Mouse (Mus musculus): ENCODE data around the gene Apoc4.

Apoc4 gene

DNA sequence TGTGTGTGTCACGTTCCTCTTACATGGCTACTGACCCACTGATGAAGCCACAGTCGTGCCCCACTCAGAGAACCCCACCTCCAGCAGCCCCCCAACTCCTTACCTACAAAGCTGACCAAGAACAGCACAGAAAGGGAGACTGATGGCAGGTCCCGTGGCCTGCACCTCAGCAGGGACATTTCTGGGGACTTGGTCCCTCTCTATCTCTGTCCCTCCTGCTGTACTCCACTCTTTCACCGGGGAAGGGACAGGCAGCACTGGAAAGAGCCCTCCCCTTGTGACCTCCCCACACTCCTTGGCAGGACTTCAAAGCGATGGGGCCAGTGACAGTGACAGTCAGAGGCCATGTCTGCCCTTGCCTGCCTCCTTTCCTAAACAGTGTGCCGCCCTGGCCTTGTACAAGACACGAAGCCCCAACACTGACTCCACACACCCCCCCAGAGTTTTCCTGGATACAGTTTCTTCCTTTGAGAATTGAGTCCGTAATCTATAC is at the start of gene Apoc4, which contains the start of gene Gm44805:
Gene Apoc4 (minus strand): TSS at position 278 of the 493 bp plus-strand sequence.
Gene Gm44805 (minus strand): TSS at position 222 of the 493 bp plus-strand sequence.
- DNase-seq, result no peak

DNA sequence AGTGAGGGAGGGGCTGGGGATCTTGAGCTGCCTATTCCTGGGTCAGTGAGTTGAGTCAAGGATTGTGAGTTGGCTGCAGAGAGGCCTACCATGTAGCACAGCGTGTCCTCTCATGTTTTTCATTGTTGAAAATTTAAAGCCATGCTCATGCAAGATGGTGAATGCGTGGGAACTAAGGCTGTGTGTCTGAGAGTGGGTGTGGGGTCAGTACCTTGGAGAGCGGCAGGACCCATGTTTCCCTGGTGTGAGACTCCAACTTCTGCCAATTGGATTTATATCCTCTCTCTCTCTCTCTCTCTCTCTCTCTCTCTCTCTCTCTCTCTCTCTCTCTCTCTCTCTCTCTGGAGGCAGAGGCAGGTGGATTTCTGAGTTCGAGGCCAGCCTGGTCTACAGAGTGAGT is 45.3 kb upstream of the Apoc4 start:
- peak; percentile 34 for DNase-seq

DNA sequence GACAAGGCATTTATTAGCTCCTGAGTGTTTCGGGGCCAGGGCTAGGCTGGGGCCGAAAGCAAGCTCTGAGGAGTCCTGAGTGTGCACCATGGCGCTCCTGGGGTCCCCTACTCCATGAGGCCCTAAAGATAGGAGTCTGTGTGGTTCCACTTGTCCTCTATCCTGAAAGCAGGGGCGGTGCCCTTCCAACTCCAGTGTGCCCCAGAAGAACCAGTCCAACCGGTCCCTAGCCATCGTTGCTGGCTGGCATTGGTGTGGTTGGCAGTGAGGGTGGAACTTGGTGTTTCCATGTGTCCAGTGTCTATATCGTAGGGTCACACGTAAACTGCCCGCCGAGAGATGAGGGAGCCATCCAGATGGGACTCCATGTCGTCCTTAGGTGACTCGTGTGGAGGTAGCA is 42.9 kb upstream of the Apoc4 start:
- DNase-seq, result no peak

DNA sequence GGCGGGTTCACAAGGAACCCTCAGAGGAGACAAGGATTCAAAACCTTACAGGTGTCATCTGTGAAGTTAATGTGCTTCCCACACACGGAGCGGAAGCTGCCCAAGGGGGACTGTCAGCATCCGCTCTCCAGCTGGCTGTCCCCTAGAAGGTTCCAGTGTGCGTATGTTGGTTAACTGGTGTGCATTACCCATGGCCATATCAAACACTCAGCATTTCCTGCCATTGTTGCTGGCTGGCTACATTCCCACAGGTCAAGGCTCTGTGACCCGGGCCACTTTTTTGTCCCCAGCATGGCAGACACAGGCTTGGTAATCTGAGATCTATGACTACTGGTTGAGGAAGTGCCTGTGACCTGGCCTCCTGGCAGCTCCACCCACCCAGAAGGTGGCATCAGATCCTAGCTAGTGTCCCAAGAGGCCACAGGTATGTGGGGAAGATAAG is 41.5 kb upstream of the Apoc4 start:
- DNase-seq, result no peak

GRCm38 (mm10) chr7:19719200-19719599 is 37.9 kb upstream of the Apoc4 start:
- DNase-seq, result no peak

DNA sequence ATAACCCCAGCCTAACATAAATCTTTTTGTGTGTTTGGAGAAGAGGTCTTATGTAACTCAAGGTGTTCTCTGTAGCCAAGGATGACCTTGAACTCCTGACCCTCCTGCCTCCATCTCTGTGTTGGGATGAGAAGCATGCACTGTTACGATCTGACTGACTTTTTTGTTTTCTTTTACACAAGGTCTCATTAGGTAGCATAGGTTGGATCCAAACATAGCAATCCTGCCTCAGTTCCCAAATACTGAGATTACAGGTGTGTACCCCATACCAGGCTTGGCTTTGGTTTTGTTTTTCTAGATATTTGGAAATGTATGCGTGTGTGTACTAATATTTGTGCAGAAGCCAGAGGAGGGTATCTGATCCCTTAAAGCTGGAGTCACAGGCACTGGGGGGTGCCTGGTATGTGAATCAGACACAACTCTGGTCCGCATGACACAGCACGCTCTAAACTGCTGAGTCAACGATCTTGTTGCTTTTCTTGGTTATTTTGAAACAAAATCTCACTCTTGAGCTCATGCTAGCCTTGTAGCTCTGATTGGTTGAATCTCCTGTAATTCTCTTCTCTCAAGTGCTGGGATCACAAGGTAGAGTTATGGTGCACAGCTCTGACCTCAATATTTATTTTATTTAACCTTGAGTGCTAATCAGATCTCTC is 37.1 kb upstream of the Apoc4 start:
- no peak for DNase-seq

DNA sequence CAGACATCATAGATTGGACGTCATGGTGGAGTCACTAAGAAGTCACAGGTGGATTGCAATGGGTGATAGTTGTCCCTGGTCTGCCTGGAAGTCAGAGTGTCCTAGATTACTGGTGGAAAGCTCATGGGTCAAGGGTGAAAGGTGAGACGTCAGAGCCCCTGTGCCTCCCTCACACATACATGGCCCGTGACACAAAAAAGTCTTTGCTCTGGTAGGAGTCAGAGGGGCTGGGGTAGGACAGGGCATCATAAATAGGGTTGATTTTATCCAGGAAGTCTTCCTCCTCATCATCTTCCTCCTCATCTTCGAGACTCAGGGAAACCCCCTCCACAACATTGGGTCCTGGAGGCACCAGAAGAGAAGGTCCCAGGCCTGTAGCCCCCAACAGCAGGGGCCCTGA is 36.1 kb upstream of the Apoc4 start:
- DNase-seq, result no peak

- DNase-seq, result no peak
Measured at GRCm38 (mm10) chr7:19716822-19717221, 35.5 kb upstream of the Apoc4 start.

DNA sequence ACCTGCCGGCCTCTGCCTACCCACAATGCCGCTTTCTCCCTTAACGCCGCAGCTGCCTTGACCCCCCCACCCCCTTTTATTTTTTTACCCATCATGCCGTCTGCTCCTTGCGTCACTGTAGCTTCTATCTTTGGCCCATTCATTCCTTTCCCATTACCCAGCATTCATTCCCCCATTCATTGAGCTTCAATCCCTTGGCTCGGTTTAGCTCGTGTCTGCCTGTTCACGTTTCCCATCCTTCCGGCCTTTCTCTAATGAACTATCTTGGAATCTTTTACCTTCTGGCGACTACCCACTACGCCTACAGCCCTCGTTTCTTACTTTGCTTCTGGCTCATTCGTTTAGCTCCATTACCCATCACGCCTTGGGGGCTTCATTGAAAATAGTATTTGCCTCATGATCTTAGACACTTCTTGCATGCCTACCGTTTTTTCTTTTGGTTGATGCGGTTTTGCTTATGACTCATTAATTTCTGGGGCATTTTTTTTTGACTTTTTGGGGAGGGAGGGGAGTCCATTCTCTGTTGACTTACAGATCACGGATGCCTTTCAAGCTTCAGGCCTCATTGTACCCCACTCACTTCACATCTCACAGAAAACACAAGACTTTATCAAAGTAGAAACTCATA is 34.9 kb upstream of the Apoc4 start:
- no peak for DNase-seq

DNA sequence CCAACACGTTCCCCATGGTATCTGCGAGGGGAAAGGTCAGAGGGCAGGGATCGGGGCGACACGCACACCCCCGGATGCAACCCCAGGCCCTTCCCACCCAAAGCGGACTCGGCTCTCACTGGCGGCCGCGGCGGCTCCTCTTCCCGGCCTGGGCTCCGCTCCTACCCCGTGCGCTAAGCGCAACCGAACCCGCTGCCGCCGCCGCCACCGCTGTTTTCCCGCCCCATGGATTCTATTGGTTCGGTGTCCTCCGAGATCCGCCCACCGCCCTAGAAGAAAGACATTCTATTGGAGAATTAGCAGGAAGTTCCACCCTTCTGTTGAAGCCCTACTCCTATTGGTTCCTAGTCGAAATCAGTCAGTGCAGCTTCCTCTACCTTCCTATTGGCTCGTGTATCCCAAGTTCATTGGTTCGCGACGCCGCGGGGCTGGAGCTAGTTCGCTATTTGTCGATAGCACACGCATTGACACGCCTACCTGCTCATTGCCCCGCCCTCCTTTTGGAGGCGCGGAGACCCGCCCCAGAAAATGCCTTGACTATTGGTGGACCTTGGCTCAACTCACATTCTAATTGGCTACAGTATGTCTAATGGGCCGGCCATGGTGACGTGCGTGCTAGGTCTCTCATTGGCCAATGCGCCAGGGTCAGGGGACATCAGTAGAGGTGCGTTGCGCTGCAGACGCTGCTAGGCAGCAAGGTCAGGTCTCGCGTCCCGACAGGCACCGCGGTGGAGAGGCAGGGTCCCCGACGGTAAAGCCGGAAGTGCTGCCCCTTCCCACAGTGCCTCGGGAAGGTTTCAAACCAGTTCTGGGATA is 34.2 kb upstream of the Apoc4 start, which contains the start of gene Tomm40:
Gene Tomm40 (minus strand): TSS at position 200 of the 816 bp plus-strand sequence.
- peak; percentile 98 for DNase-seq

- DNase-seq, result no peak
Measured at GRCm38 (mm10) chr7:19714836-19715235, 33.6 kb upstream of the Apoc4 start.

DNA sequence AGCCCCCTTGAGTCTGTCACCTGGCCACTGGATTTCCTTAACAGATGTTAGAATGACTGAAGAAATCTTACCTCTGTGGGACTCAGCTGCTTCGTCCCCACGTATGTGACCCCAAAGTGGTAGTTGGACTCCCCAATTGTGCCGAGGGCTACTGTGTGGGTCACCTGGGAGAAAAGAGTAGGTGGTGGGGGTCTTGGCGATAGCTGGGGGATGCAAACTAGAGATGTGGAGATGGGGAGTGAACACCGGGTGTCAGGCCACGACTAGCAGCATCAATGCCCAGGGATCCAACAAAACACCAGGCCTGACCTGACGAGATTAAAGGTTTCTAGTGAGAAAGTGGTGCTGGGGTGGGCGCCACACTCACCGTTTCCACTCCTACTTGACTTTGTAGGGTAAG is 32.3 kb upstream of the Apoc4 start:
- no peak for DNase-seq

- DNase-seq, result peak; percentile 47
Measured at GRCm38 (mm10) chr7:19713196-19713595, 31.9 kb upstream of the Apoc4 start.

DNA sequence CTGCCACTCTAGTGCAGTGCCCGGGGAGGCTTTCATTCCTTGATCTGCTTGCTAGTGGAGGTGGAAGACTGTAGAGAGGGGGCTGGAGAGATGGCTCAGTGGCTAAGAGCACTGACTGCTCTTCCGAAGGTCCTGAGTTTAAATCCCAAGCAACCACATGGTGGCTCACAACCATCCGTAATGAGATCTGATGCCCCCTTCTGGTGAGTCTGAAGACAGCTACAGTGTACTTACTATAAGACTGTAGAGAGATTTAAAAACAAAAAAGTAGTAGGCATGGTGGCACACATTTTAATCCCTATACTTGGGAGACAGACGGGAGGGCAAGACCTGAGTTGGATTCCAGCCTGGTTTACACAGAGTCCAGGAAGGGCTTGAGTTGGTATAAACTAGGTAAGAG is 31.1 kb upstream of the Apoc4 start:
- no peak for DNase-seq

- no peak for DNase-seq
Measured at GRCm38 (mm10) chr7:19710650-19711049, 29.4 kb upstream of the Apoc4 start.

GRCm38 (mm10) chr7:19705271-19705670 is 24.0 kb upstream of the Apoc4 start:
- no peak for DNase-seq

DNA sequence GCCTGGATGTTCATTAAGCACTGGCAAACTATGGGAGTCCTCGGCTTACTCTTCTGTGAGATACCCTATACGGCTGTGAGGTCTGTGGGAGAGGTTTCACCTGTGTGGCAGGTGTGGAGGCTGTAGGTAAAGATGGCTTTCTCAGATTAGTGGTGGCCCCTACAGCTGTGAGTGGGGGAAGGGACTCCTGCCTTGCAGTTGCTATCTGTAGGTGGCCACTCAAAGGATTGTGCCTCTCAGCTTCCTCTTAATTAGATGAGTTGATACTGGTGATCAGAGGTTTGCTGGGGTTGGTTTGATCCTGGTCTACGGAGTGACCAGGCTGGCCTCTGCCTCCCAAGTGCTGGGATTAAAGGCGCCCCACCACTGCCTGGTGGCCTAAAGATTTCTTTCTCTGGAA is 23.2 kb upstream of the Apoc4 start:
- no peak for DNase-seq

DNA sequence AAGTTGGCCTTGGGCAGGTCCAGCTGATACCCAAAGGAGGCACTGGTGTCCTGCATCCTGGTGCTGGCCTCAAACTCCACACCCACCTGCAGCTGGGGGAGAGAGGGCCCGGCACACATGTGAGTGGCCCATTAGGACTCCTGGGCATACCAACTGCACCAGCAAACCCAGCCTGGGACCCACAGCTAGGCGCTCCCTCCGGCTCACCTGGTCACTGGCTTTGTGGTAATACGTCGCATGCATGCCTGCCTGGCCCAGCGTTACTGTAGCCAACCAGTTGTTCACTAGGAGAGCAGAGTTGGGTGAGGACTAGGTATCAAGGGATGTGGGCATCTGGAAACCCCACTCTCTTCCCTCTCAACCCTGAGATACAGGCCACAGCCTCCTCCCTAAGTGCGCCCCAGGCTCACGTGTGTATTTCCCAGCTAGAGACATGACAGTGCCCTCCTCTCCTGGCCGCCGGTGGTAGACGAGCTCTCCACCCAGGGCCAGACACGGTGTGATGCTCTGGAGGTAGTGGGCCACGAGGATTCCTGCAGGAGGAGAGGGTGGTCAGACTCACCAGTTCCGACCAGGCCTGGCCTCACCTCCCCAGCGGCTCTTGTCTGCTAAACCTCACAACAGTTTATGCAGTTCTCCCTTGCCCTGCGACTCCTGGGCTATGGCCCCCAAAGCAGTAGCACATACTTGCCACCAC is 21.7 kb upstream of the Apoc4 start:
- no peak for DNase-seq

GRCm38 (mm10) chr7:19701069-19701761 is 19.9 kb upstream of the Apoc4 start:
- DNase-seq, result peak; percentile 80

DNA sequence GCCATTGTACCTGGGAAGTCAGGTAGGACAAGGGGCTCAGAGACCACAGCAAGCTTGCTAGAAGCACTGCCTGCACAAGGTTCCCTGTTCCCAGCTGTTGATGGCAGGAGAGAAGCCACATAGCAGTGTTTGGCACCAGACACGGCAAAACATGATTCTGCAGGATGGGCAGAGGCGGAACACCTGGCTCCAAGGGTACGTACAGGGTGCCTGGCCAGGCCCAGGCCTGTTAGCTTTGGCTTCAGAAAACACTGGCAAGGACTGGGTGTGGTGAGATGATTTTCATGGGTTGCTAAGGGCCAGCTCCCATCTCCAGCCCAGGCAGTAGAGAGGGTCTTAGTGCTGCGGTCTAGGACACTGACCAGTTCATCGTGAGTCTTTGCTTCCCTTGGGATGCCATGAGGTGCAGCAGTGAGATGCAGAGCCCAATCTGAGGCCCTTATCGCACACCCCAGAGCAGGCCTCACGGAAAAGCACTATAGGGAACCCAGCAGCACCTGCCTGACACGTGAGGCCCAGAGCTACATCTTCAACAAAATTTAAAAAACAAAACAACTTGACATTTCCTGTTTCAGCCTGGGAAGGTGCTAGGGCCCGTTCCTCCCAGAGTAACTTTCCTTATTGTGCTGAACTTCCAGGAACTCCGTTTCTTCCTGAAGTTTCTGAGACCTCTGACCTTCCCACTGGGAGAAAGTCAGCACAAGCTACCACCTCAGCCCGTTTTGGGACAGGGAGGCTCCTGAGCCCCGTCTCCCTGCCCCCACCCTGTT is 19.2 kb upstream of the Apoc4 start:
- peak; percentile 43 for DNase-seq

DNA sequence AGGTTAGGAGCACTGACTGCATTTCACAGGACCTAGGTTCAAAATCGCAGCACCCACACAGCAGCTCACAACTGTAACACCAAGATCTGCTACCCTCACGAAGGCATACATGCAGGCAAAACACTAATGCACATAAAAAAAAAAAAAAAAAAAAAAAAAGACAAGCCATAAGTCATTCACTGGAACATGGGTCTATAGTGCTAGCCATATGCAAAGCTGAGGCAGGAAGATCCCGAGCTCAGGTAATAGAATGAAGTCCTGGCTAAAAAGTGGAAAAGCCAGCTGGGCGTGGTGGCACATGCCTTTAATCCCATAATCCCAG is 18.5 kb upstream of the Apoc4 start:
- DNase-seq, result no peak

All from thymus, postnatal 4 days (tissue).